Mouse (Mus musculus) kidney, embryonic 16.5 days (tissue): ENCODE measurements around the gene Fndc3b. TPM values are rescaled to one million over a fixed set of nuclear protein-coding genes. Genes with fewer than 3 reads are reported as not detected.

Experiments
- ATAC-seq: fragments of 200-750 bp; cut with Nextera tagmentation; 2 replicates; pipeline ENCODE4 v1.8.0; 2017; ENCODE audit warnings: moderate TSS enrichment; ENCODE audit not compliant: low FRiP score, low TSS enrichment
- H3K27ac ChIP-seq: fragments of 300-500 bp; sonication (generic); 2 replicates; pipeline ENCODE4 v1.5.1; 2014; ENCODE audit warnings: low read length
- H3K27me3 ChIP-seq: fragments of 300-500 bp; sonication (generic); 2 replicates; pipeline ENCODE4 v1.6.1; 2014; ENCODE audit warnings: low read length, control low read depth, mixed read lengths; ENCODE audit not compliant: insufficient read depth
- H3K36me3 ChIP-seq: fragments of 300-500 bp; sonication (generic); 2 replicates; pipeline ENCODE4 v1.6.1; 2014; ENCODE audit warnings: low read length, control low read depth, mixed read lengths; ENCODE audit not compliant: insufficient read depth
- H3K4me1 ChIP-seq: fragments of 300-500 bp; sonication (generic); 2 replicates; pipeline ENCODE4 v1.6.1; 2014; ENCODE audit warnings: low read length, control low read depth, mixed read lengths; ENCODE audit not compliant: insufficient read depth
- H3K4me2 ChIP-seq: fragments of 300-500 bp; sonication (generic); replicated peaks from 2 replicates; pipeline ENCODE4 v1.6.1; 2014; ENCODE audit warnings: low read depth, low read length
- H3K4me3 ChIP-seq: fragments of 300-500 bp; sonication (generic); 2 replicates; pipeline ENCODE4 v1.5.1; 2014; ENCODE audit warnings: mild to moderate bottlenecking, low read length
- H3K9ac ChIP-seq: fragments of 300-500 bp; sonication (generic); replicated peaks from 2 replicates; pipeline ENCODE4 v1.6.1; 2014; ENCODE audit warnings: low read length
- H3K9me3 ChIP-seq: fragments of 300-500 bp; sonication (generic); 2 replicates; pipeline ENCODE4 v1.6.1; 2016; ENCODE audit warnings: low read length, control low read depth
- WGBS: fragments of 180-500 bp; shearing (Covaris S2); extraction: QIAGEN DNeasy Blood & Tissue Kit; methylation state at CpG from one replicate; pipeline ENCODE4 v1.1.7; 2014; 5-methylcytosine and 5-hydroxymethylcytosine counted together
- polyA plus RNA-seq: library from polyadenylated mRNA; unstranded; fragments of >200 nt; fragmentation: Nextera tagmentation; extraction: Ambion mirVana; gene quantifications from 2 replicates; pipeline ENCODE4 v1.2.1, GENCODE M21; 2015

Gene Fndc3b
- polyA plus RNA-seq, 1 experiment from 2014 or later, result 30.4 TPM

GRCm38 (mm10) chr3:27709906-27710647 lies 1.0 kb downstream of the Fndc3b start:
- H3K4me3 ChIP-seq, result peak overlapping the region; percentile 75
- H3K9me3 ChIP-seq, result no peaks in the 10 kb centered on the region
- peak; percentile 82 for ATAC-seq
- peaks cover 31% of the 10 kb centered on the region for H3K4me1 ChIP-seq
- no peaks in the 10 kb centered on the region for H3K36me3 ChIP-seq
- peak overlapping the region; percentile 99 for H3K27ac ChIP-seq
- no peaks in the 10 kb centered on the region for H3K27me3 ChIP-seq
- H3K9ac ChIP-seq, result peak overlapping the region; percentile 95
- WGBS, result under 1% methylated on average over 58 of the region's 86 CpGs
- peak overlapping the region; percentile 66 for H3K4me2 ChIP-seq

- H3K4me1 ChIP-seq, result peaks cover 37% of the 10 kb centered on the region
- peak overlapping the region; percentile 75 for H3K4me3 ChIP-seq
- peak overlapping the region; percentile 95 for H3K9ac ChIP-seq
- H3K27ac ChIP-seq, result peak overlapping the region; percentile 99
- H3K36me3 ChIP-seq, result no peaks in the 10 kb centered on the region
- H3K9me3 ChIP-seq, result no peaks in the 10 kb centered on the region
- peak overlapping the region; percentile 66 for H3K4me2 ChIP-seq
- H3K27me3 ChIP-seq, result no peaks in the 10 kb centered on the region
- 1% methylated on average over 22 of the region's 22 CpGs for WGBS
- no peak for ATAC-seq
Observed at GRCm38 (mm10) chr3:27709096-27709905, 1.8 kb downstream of the Fndc3b start.

GRCm38 (mm10) chr3:27708581-27708980 lies 2.5 kb downstream of the Fndc3b start:
- peak overlapping the region; percentile 95 for H3K9ac ChIP-seq
- H3K4me2 ChIP-seq, result peak overlapping the region; percentile 66
- H3K4me1 ChIP-seq, result peaks cover 37% of the 10 kb centered on the region
- 17% methylated on average over 5 of the region's 5 CpGs for WGBS
- no peaks in the 10 kb centered on the region for H3K9me3 ChIP-seq
- H3K27me3 ChIP-seq, result no peaks in the 10 kb centered on the region
- H3K27ac ChIP-seq, result peak overlapping the region; percentile 99
- peak overlapping the region; percentile 75 for H3K4me3 ChIP-seq
- no peak for ATAC-seq
- no peaks in the 10 kb centered on the region for H3K36me3 ChIP-seq

- WGBS, result 33% methylated on average over 6 of the region's 6 CpGs
- no peak overlapping the region for H3K9ac ChIP-seq
- H3K9me3 ChIP-seq, result no peaks in the 10 kb centered on the region
- no peak overlapping the region for H3K4me3 ChIP-seq
- H3K4me2 ChIP-seq, result 0 out of 2 replicates have a peak overlapping the region, but pooled peaks have one; percentile 10
- ATAC-seq, result no peak
- peaks cover 37% of the 10 kb centered on the region for H3K4me1 ChIP-seq
- H3K27ac ChIP-seq, result no peak overlapping the region
- no peaks in the 10 kb centered on the region for H3K27me3 ChIP-seq
- H3K36me3 ChIP-seq, result no peaks in the 10 kb centered on the region
Observed at GRCm38 (mm10) chr3:27705761-27706160, 5.3 kb downstream of the Fndc3b start.

GRCm38 (mm10) chr3:27705056-27705455 lies 6.1 kb downstream of the Fndc3b start:
- H3K27ac ChIP-seq, result no peak overlapping the region
- no peaks in the 10 kb centered on the region for H3K27me3 ChIP-seq
- H3K4me2 ChIP-seq, result no peak overlapping the region
- peaks cover 37% of the 10 kb centered on the region for H3K4me1 ChIP-seq
- H3K9me3 ChIP-seq, result no peaks in the 10 kb centered on the region
- ATAC-seq, result no peak
- 37% methylated on average over 4 of the region's 4 CpGs for WGBS
- no peak overlapping the region for H3K9ac ChIP-seq
- H3K4me3 ChIP-seq, result no peak overlapping the region
- no peaks in the 10 kb centered on the region for H3K36me3 ChIP-seq

- 72% methylated on average over 9 of the region's 9 CpGs for WGBS
- no peak overlapping the region for H3K4me2 ChIP-seq
Observed at GRCm38 (mm10) chr3:27704641-27705040, 6.5 kb downstream of the Fndc3b start.

GRCm38 (mm10) chr3:27703531-27703930 lies 7.6 kb downstream of the Fndc3b start:
- no peak overlapping the region for H3K4me3 ChIP-seq
- 89% methylated on average over 8 of the region's 8 CpGs for WGBS

More at GRCm38 (mm10) chr3:27704641-27705040, 6.5 kb downstream of the Fndc3b start:
- H3K27ac ChIP-seq, result no peak overlapping the region
- no peaks in the 10 kb centered on the region for H3K9me3 ChIP-seq
- H3K9ac ChIP-seq, result no peak overlapping the region
- ATAC-seq, result no peak
- H3K27me3 ChIP-seq, result no peaks in the 10 kb centered on the region
- H3K4me1 ChIP-seq, result peaks cover 37% of the 10 kb centered on the region
- H3K4me3 ChIP-seq, result no peak overlapping the region
- no peaks in the 10 kb centered on the region for H3K36me3 ChIP-seq

GRCm38 (mm10) chr3:27703081-27703480 lies 8.0 kb downstream of the Fndc3b start:
- H3K27me3 ChIP-seq, result no peaks in the 10 kb centered on the region
- H3K4me1 ChIP-seq, result peaks cover 40% of the 10 kb centered on the region
- H3K4me3 ChIP-seq, result no peak overlapping the region
- no peak overlapping the region for H3K27ac ChIP-seq
- H3K9ac ChIP-seq, result no peak overlapping the region
- no peak overlapping the region for H3K4me2 ChIP-seq
- H3K9me3 ChIP-seq, result no peaks in the 10 kb centered on the region
- peaks cover 4% of the 10 kb centered on the region; the same call in 1 of the 2 replicates for H3K36me3 ChIP-seq
- ATAC-seq, result no peak
- WGBS, result 90% methylated on average over 2 of the region's 2 CpGs

More at GRCm38 (mm10) chr3:27703531-27703930, 7.6 kb downstream of the Fndc3b start:
- Histone ChIP-seq H3K27me3 (no peaks in the 10 kb centered on the region), H3K4me2 (no peak overlapping the region), H3K27ac (no peak overlapping the region), H3K4me1 (peaks cover 40% of the 10 kb centered on the region), H3K9me3 (no peaks in the 10 kb centered on the region), H3K9ac (no peak overlapping the region), H3K36me3 (no peaks in the 10 kb centered on the region)
- ATAC-seq, result no peak

GRCm38 (mm10) chr3:27698671-27699070 lies 12.4 kb downstream of the Fndc3b start:
- no peak for ATAC-seq
- no peak overlapping the region for H3K4me3 ChIP-seq
- no peak overlapping the region for H3K9ac ChIP-seq
- no peaks in the 10 kb centered on the region for H3K9me3 ChIP-seq
- H3K27ac ChIP-seq, result no peak overlapping the region
- H3K36me3 ChIP-seq, result peaks cover 7% of the 10 kb centered on the region; the same call in 1 of the 2 replicates
- H3K4me1 ChIP-seq, result peaks cover 34% of the 10 kb centered on the region
- H3K4me2 ChIP-seq, result no peak overlapping the region
- 85% methylated on average over 6 of the region's 6 CpGs for WGBS
- H3K27me3 ChIP-seq, result no peaks in the 10 kb centered on the region
